Mouse (Mus musculus) left cerebral cortex, adult 18-20 months (tissue): ENCODE data around the gene Vsx1. TPM values are rescaled to one million over a fixed set of nuclear protein-coding genes. Genes with fewer than 3 reads are reported as not detected.

Source experiments
- DNase-seq, 2 experiments: peaks; one replicate each; pipeline ENCODE4 v3.0.0; 2021 to 2022; ENCODE audit warnings: low spot score in 2 of 2, mixed read lengths in 1 of 2
- total RNA-seq, 2 experiments: library from RNA; stranded (reverse); gene quantifications; 2 replicates each; pipeline ENCODE4 v1.2.3; 2021

Gene Vsx1
- total RNA-seq, 2 experiments from 2014 or later = not detected

GRCm38 (mm10) chr2:150647681-150648299, 41.4 kb downstream of the Vsx1 start:
- no peak for DNase-seq

GRCm38 (mm10) chr2:150646411-150647121, 42.6 kb downstream of the Vsx1 start:
- DNase-seq = no peak

GRCm38 (mm10) chr2:150645225-150645624, 43.9 kb downstream of the Vsx1 start:
- no peak for DNase-seq

- DNase-seq = peak in 1 of 2 experiments; percentile 47
Observed at GRCm38 (mm10) chr2:150643726-150644415, 45.3 kb downstream of the Vsx1 start.

- no peak for DNase-seq
Observed at GRCm38 (mm10) chr2:150643166-150643565, 46.0 kb downstream of the Vsx1 start.

- DNase-seq = no peak
Observed at GRCm38 (mm10) chr2:150638370-150638733, 50.8 kb downstream of the Vsx1 start.

- DNase-seq = no peak
Observed at GRCm38 (mm10) chr2:150637702-150638369, 51.3 kb downstream of the Vsx1 start.

GRCm38 (mm10) chr2:150635877-150636446, 53.2 kb downstream of the Vsx1 start:
- DNase-seq = no peak

Other genes starting within 250 kb of the Vsx1 start
- gene Zfp442, start 237.9 kb downstream of the Vsx1 start, total RNA-seq = 1 to 10 TPM; 7.7 to 8.0 TPM
- gene Zfp345, start 204.3 kb downstream of the Vsx1 start, total RNA-seq = under 1 TPM in 1 of 2 experiments, not detected in 1; 0.23 TPM
- gene Cst7, start 118.9 kb downstream of the Vsx1 start, total RNA-seq = not detected
- 10 to 100 TPM; 53.5 to 59.9 TPM for gene Apmap, start 80.8 kb downstream of the Vsx1 start, total RNA-seq
- gene Acss1, start 20.9 kb downstream of the Vsx1 start, total RNA-seq = 10 to 100 TPM; 17.7 to 18.3 TPM
- gene Entpd6, start 59.7 kb upstream of the Vsx1 start, total RNA-seq = 10 to 100 TPM; 50.3 to 51.1 TPM
- gene Pygb, start 97.4 kb upstream of the Vsx1 start, total RNA-seq = 100 to 1,000 TPM; 129 to 146 TPM
- 100 to 1,000 TPM; 320 to 321 TPM for gene Abhd12, start 215.4 kb upstream of the Vsx1 start, total RNA-seq
- gene Gins1, start 216.0 kb upstream of the Vsx1 start, total RNA-seq = 1 to 10 TPM; 1.3 to 1.4 TPM